Mouse (Mus musculus) 3134 (cell line): ENCODE results near the gene Prm2.
A peak's percentile ranks its signal among the peaks of the same experiment; 100 is the strongest.

Experiments used
- DNase-seq: peaks from one replicate; pipeline ENCODE4 v3.0.0-alpha.2; 2011; ENCODE audit warnings: low spot score; ENCODE audit not compliant: insufficient read length; ENCODE audit errors: extremely low read depth

The Prm2 gene

GRCm38 (mm10) chr16:10796034-10796433 is at the start of gene Prm2:
Gene Prm2, minus strand, starts transcription at chr16:10796134.
- DNase-seq: no peak

- no peak for DNase-seq
Measured at GRCm38 (mm10) chr16:10844319-10844670, 48.4 kb upstream of the Prm2 start.

DNA sequence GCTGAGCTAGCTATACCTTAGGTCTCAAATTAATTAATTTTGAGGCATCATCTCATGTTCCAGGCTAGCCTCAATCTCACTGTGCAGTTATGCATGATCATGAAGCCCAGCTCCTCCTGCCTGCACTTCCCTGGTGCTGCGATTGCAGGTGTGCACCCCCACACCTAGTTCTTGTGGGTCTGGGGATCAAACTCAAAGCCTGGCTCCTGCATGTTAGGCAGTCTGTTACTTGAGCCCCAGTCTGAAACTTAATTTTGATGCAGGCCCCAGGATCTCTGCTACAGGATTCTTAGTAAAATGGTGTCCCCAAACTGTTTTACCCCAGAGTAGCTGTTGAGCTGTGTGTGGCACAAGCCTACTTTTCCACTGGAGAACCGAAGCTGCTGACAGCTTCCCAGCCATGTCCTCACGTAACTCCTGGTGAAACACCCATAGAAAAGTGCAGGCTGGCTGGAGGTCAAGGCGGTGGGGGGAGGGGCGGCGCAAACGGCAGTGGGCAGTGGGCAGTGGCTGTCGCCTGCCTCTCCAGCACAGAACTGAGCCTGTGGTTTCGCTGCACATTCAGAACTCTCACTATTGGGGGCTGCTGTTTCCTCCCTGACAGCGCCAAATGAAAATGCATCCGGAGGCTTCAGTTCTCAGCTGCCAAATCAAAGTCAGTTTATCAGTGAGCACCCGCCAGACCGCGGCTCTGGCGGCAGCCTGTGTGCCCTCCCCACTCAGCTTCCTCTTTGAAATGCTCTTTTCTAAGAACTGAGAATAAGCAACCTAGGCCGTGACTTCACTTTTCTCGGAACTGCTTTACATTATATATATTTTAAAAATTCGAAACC is 47.8 kb upstream of the Prm2 start:
- DNase-seq: no peak

DNA sequence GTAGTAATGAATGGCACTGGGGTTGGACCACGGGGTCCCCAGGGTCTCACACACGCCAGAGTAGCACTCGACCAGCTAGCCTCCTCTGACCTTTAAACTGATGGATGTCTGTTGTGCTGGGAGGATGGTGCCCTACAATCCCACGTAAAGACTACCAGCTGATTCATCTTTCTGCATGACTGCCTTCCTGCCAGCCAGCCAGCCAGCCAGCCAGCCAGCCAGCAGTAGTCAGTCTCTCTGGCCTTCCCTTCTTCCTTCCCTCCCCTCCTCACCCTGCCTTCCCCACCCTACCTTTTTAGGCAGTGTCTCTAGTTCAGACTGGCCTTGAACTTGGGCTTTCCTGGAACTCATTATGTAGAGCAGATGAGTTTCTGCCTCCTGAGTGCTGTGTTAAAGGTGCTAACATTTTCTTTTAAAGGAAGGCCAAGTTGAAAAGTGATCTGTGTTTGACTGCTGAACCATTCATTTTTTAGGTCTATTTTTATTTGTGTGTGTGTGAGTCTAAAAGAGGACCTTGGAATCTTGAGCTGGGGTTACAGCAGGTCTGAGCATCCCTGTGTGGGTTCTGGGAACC is 46.4 kb upstream of the Prm2 start:
- peak; percentile 45 for DNase-seq

- DNase-seq: no peak
Measured at GRCm38 (mm10) chr16:10840018-10840417, 44.1 kb upstream of the Prm2 start.

DNA sequence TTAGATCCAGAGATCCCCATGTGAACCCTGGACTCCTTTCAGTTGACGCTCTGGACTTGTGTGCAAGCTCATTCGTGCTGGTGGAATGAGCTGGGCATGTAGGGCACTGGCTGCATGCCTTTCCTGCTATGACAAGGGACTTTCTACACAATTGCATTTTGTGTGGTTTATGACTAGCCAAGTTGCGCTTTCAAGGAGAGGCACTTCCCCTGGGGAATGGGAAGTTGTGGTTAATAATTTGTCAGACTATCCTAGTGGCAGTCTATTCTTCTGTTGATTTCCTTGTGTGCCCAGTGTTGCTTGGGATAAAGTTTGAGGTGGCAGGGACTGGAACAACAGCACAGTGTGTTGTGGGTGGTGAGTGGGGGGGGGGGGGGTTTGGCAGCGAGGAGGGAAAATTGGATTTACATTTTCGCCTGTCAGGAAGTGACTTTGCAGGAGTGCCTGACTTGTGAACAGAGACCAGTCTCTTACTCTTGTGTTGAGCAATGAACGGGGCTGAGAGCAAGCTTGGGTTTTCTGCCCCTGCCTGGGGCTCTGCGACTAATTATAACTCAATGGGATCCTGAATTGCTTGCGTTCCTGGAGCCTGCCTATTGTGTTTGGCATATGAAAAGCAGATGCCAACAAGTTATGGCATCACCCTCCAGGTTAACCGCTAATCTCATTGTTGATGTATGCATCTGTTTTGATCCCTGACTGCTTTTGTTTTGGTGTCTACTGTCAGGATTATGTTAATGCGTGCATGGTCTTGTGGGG is 42.7 kb upstream of the Prm2 start:
- peak; percentile 73 for DNase-seq

- DNase-seq: no peak
Measured at GRCm38 (mm10) chr16:10837903-10838302, 42.0 kb upstream of the Prm2 start.

DNA sequence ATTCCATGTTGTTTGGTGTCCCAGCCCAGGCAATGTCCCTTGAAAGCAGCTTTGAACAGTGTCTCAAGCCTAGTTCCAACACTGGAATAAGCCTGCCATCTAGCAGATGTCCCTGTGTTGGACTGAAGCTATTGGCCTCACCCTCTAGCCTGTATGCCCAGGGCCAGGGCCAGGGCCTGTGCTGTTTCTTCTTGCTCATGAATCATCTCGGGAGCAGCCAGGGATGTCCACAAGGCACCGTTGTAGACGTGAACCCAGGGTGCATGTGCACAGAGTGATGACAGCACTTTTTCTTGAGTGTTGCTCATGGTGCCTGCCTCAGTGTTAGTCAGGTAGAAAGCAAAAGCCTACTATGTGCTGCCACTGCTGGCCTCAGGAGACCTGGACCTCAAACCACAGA is 41.3 kb upstream of the Prm2 start:
- DNase-seq: peak; percentile 43

- no peak for DNase-seq
Measured at GRCm38 (mm10) chr16:10836388-10836787, 40.5 kb upstream of the Prm2 start.

DNA sequence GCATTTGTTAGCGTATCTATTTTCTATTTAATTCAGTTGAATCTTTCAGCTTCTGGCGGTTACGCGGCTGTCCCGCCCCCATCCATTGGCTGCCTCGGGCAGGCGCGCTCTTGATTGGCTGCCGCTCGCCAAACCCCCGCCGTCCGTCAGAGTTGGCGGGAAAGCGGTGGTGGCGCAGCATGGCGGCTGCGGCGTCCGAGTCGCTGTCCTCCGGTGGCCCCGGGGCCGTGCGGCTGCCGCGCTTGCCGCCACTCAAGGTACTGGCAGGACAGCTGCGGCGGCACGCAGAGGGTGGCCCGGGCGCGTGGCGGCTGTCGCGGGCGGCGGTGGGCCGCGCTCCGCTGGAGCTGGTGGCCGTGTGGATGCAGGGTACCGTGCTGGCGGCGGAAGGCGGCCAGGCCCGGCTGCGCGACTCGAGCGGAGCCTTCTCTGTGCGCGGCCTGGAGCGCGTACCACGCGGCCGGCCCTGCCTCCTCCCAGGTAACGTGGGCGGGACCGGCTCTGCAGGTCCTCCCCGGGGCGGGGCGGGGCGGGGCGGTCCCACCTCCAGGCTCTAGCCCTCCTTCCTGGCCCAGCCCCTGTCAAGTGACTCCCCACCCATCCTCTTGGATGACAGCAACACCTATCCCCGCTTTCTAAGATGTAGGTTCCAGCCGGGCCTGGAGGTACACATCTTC is 39.1 kb upstream of the Prm2 start, which contains the start of gene Rmi2:
TSS of gene Rmi2 (plus strand) at position 149 of the 677 bp plus-strand sequence.
- DNase-seq: peak; percentile 88

GRCm38 (mm10) chr16:10834542-10834910 is 38.6 kb upstream of the Prm2 start:
- DNase-seq: no peak

DNA sequence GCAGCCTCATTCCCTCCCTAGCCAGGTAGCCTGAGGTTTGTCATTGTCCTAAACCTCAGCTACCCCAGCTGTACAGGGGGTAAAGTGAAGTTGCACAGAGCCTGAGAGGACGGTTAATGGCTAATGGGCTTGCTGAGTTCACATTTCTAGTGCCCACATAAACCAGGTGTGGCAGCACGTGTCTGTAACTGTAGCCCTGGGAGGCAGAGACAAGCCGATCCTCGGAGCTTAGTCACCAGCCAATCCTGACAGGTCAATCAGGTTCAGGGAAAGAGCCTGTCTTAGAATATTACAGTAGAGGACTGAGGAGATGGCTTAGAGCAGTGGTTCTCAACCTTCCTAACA is 32.5 kb upstream of the Prm2 start:
- no peak for DNase-seq

GRCm38 (mm10) chr16:10827766-10828460 is 32.0 kb upstream of the Prm2 start:
- DNase-seq: no peak

DNA sequence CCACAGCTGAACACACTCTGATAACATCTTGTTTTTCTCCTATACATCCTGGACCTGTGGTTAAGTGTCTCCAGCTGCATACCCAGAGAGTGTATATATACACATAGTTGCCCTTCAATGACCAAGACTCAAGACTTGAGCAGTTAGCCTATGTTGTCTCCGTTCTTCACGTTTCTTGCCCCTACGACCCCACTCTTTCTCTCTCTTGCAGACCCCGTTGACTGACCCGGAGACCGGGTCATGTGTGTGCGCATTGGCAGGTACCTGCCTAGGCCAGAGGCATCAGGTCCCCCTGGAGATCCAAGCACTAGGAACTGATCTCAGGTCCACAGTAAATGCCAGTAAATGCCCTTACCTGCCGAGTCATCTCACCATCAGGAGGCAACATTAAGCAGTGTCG is 31.3 kb upstream of the Prm2 start:
- DNase-seq: no peak

GRCm38 (mm10) chr16:10825840-10826239 is 29.9 kb upstream of the Prm2 start:
- DNase-seq: no peak

DNA sequence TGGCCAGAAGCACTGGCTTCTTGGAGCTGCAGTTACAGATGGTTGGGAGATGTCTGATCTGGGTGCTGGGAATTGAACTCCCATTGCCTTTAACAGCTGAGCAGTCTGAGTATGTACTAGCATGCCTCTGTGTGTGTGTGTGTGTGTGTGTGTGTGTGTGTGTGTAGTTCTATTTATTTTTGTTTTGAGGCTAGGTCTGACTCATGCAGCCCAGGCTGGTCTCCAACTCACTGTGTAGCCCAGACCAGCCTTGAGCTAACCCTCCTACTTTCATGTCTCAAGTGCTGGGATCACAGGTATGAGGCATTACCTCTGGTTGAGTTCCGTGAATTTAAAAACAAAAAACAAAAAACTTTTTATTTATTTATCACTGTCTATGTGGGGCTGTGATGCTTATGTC is 28.6 kb upstream of the Prm2 start:
- peak; percentile 51 for DNase-seq

GRCm38 (mm10) chr16:10821387-10821786 is 25.5 kb upstream of the Prm2 start:
- DNase-seq: no peak

DNA sequence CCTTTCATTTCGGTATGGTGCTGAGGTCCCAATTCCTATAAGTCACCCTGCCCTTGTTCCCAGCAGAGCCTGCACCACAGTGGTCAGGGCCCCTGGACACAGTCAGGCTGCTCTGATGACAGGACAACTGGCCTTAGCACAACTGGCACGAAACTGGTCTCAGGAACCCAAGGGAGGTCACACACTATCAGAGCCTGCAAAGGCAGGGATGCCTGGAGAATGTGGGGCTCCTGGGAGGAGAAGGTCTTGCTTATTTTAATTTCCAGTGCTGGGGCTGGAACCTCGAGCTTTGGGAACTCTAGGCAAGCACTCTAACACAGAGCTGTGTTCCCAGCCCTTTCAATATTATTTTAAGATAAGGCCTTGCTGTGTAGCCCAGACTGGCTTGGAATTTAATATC is 24.0 kb upstream of the Prm2 start:
- DNase-seq: no peak

DNA sequence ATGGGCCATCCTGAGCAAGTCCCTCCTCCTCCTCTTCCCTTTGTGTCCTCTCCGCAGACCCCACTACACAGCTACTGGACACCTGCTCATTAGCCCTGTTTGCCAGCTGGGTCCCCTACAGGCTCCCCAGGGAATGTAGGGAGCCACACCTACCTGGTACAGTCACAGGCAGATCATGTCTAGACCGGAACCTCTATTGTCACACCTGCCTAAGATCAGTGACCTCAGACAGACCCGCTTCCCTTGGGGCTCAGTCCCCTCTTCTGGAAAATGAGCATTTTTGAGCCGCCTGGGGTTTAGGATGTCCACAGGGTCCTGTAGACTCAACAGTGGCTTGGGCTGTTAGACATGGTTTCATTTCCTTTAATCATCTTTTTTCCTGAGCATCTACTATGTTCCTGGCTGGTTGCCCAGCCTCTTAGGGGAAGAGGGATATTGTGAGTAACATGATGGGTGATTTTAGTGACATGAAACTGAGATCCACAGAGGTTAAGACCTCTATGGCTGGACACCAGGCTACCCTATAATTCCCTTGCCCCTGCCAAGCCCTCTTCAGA is 22.7 kb upstream of the Prm2 start:
- DNase-seq: no peak

GRCm38 (mm10) chr16:10814864-10815263 is 18.9 kb upstream of the Prm2 start:
- peak; percentile 42 for DNase-seq
